Mouse (Mus musculus) G1E (cell line): ENCODE data around the gene Rtl6. TPM values are rescaled to one million over a fixed set of nuclear protein-coding genes. Genes with fewer than 3 reads are reported as not detected.

Source experiments
- ATAC-seq: 2 replicates; pipeline ENCODE4 v1.8.0; 2016; ENCODE audit warnings: mild to moderate bottlenecking; ENCODE audit not compliant: insufficient number of reproducible peaks, poor library complexity, low FRiP score, severe bottlenecking; ENCODE audit errors: extremely low read depth
- DNase-seq: peaks from one replicate; pipeline ENCODE4 v3.0.0; 2012; ENCODE audit warnings: low spot score
- H3K27me3 ChIP-seq: 2 replicates; pipeline ENCODE4 v1.6.1; 2012; ENCODE audit warnings: mild to moderate bottlenecking, low read length, inconsistent platforms; ENCODE audit not compliant: insufficient read depth
- H3K36me3 ChIP-seq: replicated peaks from 2 replicates; pipeline ENCODE3; 2012; ENCODE audit warnings: mild to moderate bottlenecking, inconsistent platforms
- H3K4me1 ChIP-seq: 2 replicates; pipeline ENCODE4 v1.6.1; 2012; ENCODE audit warnings: low read depth, low read length, inconsistent platforms, mixed read lengths; ENCODE audit not compliant: insufficient read depth
- H3K4me3 ChIP-seq: 2 replicates; pipeline ENCODE4 v1.5.1; 2012; ENCODE audit warnings: low read depth, mild to moderate bottlenecking, inconsistent platforms, low read length, moderate library complexity, mixed read lengths
- H3K9me3 ChIP-seq: replicated peaks from 2 replicates; pipeline ENCODE4 v1.6.1; 2012; ENCODE audit warnings: inconsistent platforms
- CTCF ChIP-seq: IDR thresholded peaks from 2 replicates; pipeline ENCODE4 v1.5.1; 2012; ENCODE audit warnings: low read depth, low read length, inconsistent platforms, mixed read lengths
- GATA1 ChIP-seq: IDR thresholded peaks from 2 replicates; pipeline ENCODE4 v1.6.1; 2012; ENCODE audit warnings: borderline replicate concordance, low read length, inconsistent platforms, mixed read lengths
- GATA2 ChIP-seq: IDR thresholded peaks from 2 replicates; pipeline ENCODE4 v1.6.1; 2012; ENCODE audit warnings: low read depth, low read length, inconsistent platforms, borderline replicate concordance
- POLR2AphosphoS5 ChIP-seq: IDR thresholded peaks from 2 replicates; pipeline ENCODE4 v1.6.1; 2012; ENCODE audit warnings: low read depth, low read length, inconsistent platforms; ENCODE audit not compliant: insufficient replicate concordance
- TAL1 ChIP-seq: conservative IDR thresholded peaks from 2 replicates; pipeline ENCODE4 v1.6.1; 2012; ENCODE audit warnings: low read depth, low read length, inconsistent platforms, mixed read lengths
- polyA plus RNA-seq: library from polyadenylated mRNA; stranded (reverse); fragments of >175 nt; gene quantifications from 2 replicates; pipeline ENCODE4 v1.2.3, GENCODE M21; 2012
- total RNA-seq, 2 experiments: library from RNA; stranded (forward) in 1 of 2; stranded (reverse) in 1 of 2; fragments of 200-1000 nt in 1 of 2; fragments of >200 nt in 1 of 2; fragmentation: Nextera tagmentation in 1 of 2; gene quantifications; 2 replicates each; pipeline ENCODE4 v1.2.3; 2014 to 2017

The Rtl6 gene
- total and polyA plus RNA-seq, 3 experiments = 0.16 TPM; not detected in 2

GRCm38 (mm10) chr15:84577019-84577418, 19.4 kb upstream of the Rtl6 start:
- ATAC-seq = no peak
- no peak for DNase-seq
- H3K36me3 ChIP-seq = no peaks in the 10 kb centered on the region
- TF ChIP-seq GATA2 = no peak
- TF ChIP-seq CTCF = no peak
- TF ChIP-seq POLR2AphosphoS5 = no peak
- TF ChIP-seq TAL1 = no peak
- H3K27me3 ChIP-seq = no peaks in the 10 kb centered on the region
- no peak overlapping the region for H3K4me3 ChIP-seq
- no peaks in the 10 kb centered on the region for H3K4me1 ChIP-seq
- H3K9me3 ChIP-seq = peaks cover 51% of the 10 kb centered on the region

GRCm38 (mm10) chr15:84566568-84567110, 9.0 kb upstream of the Rtl6 start:
- TF ChIP-seq TAL1 = no peak
- Histone ChIP-seq H3K4me3 (no peak overlapping the region), H3K4me1 (no peaks in the 10 kb centered on the region), H3K27me3 (no peaks in the 10 kb centered on the region), H3K36me3 (no peaks in the 10 kb centered on the region), H3K9me3 (peaks cover 44% of the 10 kb centered on the region)
- ATAC-seq (no peak), DNase-seq (no peak)

- Histone ChIP-seq H3K4me3 (no peak overlapping the region), H3K9me3 (peaks cover 72% of the 10 kb centered on the region), H3K27me3 (no peaks in the 10 kb centered on the region), H3K4me1 (no peaks in the 10 kb centered on the region), H3K36me3 (no peaks in the 10 kb centered on the region)
- DNase-seq (no peak), ATAC-seq (no peak)
- TF ChIP-seq CTCF = no peak
These were observed 3.9 kb upstream of the Rtl6 start for GRCm38 (mm10) chr15:84561501-84561900.

GRCm38 (mm10) chr15:84556674-84557073, 949 bp downstream of the Rtl6 start:
- H3K36me3 ChIP-seq = no peaks in the 10 kb centered on the region
- TF ChIP-seq TAL1 (no peak), GATA1 (no peak), CTCF (no peak), GATA2 (no peak), POLR2AphosphoS5 (no peak)
- ATAC-seq (no peak), DNase-seq (no peak)
- H3K4me1 ChIP-seq = no peaks in the 10 kb centered on the region
- H3K4me3 ChIP-seq = no peak overlapping the region; the same call in 1 of the 2 replicates
- no peaks in the 10 kb centered on the region for H3K27me3 ChIP-seq
- peaks cover 92% of the 10 kb centered on the region for H3K9me3 ChIP-seq

- H3K4me3 ChIP-seq = no peak overlapping the region
- H3K36me3 ChIP-seq = no peaks in the 10 kb centered on the region
- ATAC-seq (no peak), DNase-seq (no peak)
- no peaks in the 10 kb centered on the region for H3K27me3 ChIP-seq
- TF ChIP-seq POLR2AphosphoS5 = no peak
- no peak for TF ChIP-seq GATA1
- no peak for TF ChIP-seq CTCF
- no peak for TF ChIP-seq TAL1
- TF ChIP-seq GATA2 = no peak
- H3K4me1 ChIP-seq = no peaks in the 10 kb centered on the region
- H3K9me3 ChIP-seq = peaks cover 85% of the 10 kb centered on the region
These were observed 6.6 kb downstream of the Rtl6 start for GRCm38 (mm10) chr15:84551065-84551464.

GRCm38 (mm10) chr15:84549291-84549797, 8.3 kb downstream of the Rtl6 start:
- TF ChIP-seq TAL1 (no peak), GATA1 (no peak), CTCF (no peak)
- H3K4me1 ChIP-seq = no peaks in the 10 kb centered on the region
- H3K9me3 ChIP-seq = peaks cover 72% of the 10 kb centered on the region
- no peak overlapping the region for H3K4me3 ChIP-seq
- H3K27me3 ChIP-seq = no peaks in the 10 kb centered on the region
- DNase-seq (no peak), ATAC-seq (no peak)
- no peaks in the 10 kb centered on the region for H3K36me3 ChIP-seq

- H3K36me3 ChIP-seq = no peaks in the 10 kb centered on the region
- no peak for TF ChIP-seq POLR2AphosphoS5
- no peak for TF ChIP-seq CTCF
- TF ChIP-seq GATA1 = no peak
- no peak for TF ChIP-seq GATA2
- no peak for TF ChIP-seq TAL1
- no peaks in the 10 kb centered on the region for H3K4me1 ChIP-seq
- peaks cover 57% of the 10 kb centered on the region for H3K9me3 ChIP-seq
- DNase-seq (no peak), ATAC-seq (no peak)
- no peak overlapping the region for H3K4me3 ChIP-seq
- no peaks in the 10 kb centered on the region for H3K27me3 ChIP-seq
These were observed 11.6 kb downstream of the Rtl6 start for GRCm38 (mm10) chr15:84546028-84546427.
